Mouse (Mus musculus): ENCODE results near the gene Baz1b.

GRCm38 (mm10) chr5:135172986-135173385 is 14.1 kb upstream of the Baz1b start:
- TF ChIP-seq POLR2A (IDR thresholded peaks at IDR 0.05; ENCODE audit: borderline replicate concordance, control insufficient read depth, low read depth, low read length) = no peak
- no peak for TF ChIP-seq CTCF (IDR thresholded peaks at IDR 0.05; ENCODE audit: control insufficient read depth, insufficient read depth, low read length)
